Mouse (Mus musculus): Measurements from ENCODE around the gene Usp2. TPM values are rescaled to one million over a fixed set of nuclear protein-coding genes. Genes with fewer than 3 reads are reported as not detected.

Usp2 gene
- polyA plus RNA-seq, 1 experiment = not detected

- H3K27ac ChIP-seq (ENCODE audit: insufficient read depth, low read depth, low read length) = no peak overlapping the region
- H3K4me1 ChIP-seq (ENCODE audit: control insufficient read depth, insufficient read depth, low read length) = peaks cover 30% of the 10 kb centered on the region
- no peak overlapping the region for H3K4me3 ChIP-seq (ENCODE audit: insufficient read depth, low read depth, low read length)
- 43% methylated on average over 24 of the region's 24 CpGs for WGBS
- TF ChIP-seq POLR2A (IDR thresholded peaks at IDR 0.05; ENCODE audit: insufficient read depth, low read depth, low read length) = no peak
- TF ChIP-seq CTCF (IDR thresholded peaks at IDR 0.05; ENCODE audit: insufficient read depth, low read depth, low read length) = peak; percentile 77
These were observed 27.0 kb downstream of the Usp2 start for GRCm38 (mm10) chr9:44093612-44094503.

GRCm38 (mm10) chr9:44094737-44095136 lies 27.9 kb downstream of the Usp2 start:
- 96% methylated on average over 3 of the region's 3 CpGs for WGBS
- Histone ChIP-seq H3K27ac (ENCODE audit: insufficient read depth, low read depth, low read length) (no peak overlapping the region), H3K4me1 (ENCODE audit: control insufficient read depth, insufficient read depth, low read length) (peaks cover 21% of the 10 kb centered on the region), H3K4me3 (ENCODE audit: insufficient read depth, low read depth, low read length) (no peak overlapping the region)
- TF ChIP-seq CTCF (IDR thresholded peaks at IDR 0.05; ENCODE audit: insufficient read depth, low read depth, low read length) (no peak), POLR2A (IDR thresholded peaks at IDR 0.05; ENCODE audit: insufficient read depth, low read depth, low read length) (no peak)

GRCm38 (mm10) chr9:44095781-44096180 lies 29.0 kb downstream of the Usp2 start:
- H3K27ac ChIP-seq (ENCODE audit: insufficient read depth, low read depth, low read length) = peak overlapping the region; percentile 96; the same call in 1 of the 2 replicates
- H3K4me1 ChIP-seq (ENCODE audit: control insufficient read depth, insufficient read depth, low read length) = peaks cover 15% of the 10 kb centered on the region
- no peak overlapping the region for H3K4me3 ChIP-seq (ENCODE audit: insufficient read depth, low read depth, low read length)
- WGBS = 90% methylated on average over 9 of the region's 9 CpGs
- TF ChIP-seq POLR2A (IDR thresholded peaks at IDR 0.05; ENCODE audit: insufficient read depth, low read depth, low read length) (no peak), CTCF (IDR thresholded peaks at IDR 0.05; ENCODE audit: insufficient read depth, low read depth, low read length) (no peak)

DNA sequence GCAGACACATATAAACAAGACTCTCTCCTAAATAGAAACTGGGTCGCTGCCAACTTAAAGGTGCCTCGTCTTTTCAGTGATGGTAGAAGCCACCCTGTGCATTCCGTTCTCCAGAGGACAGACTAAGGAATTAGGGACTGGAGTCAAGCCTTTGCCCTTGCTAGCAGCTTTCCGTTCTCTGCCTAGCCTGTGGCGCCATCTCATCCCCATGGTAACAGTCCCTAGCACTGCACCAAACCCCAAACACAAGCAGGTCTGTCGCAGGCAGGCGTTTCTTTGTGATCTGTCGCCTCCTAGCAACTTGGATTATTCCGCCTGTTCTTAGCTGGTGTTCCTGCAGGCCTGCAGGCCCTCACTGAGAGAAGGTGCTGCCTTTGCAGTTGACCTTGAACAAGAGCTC lies 29.7 kb downstream of the Usp2 start:
- 19% methylated on average over 9 of the region's 9 CpGs for WGBS
- Histone ChIP-seq H3K4me3 (ENCODE audit: insufficient read depth, low read depth, low read length) (no peak overlapping the region), H3K27ac (ENCODE audit: insufficient read depth, low read depth, low read length) (peak overlapping the region; percentile 96), H3K4me1 (ENCODE audit: control insufficient read depth, insufficient read depth, low read length) (peaks cover 15% of the 10 kb centered on the region)
- TF ChIP-seq CTCF (IDR thresholded peaks at IDR 0.05; ENCODE audit: insufficient read depth, low read depth, low read length) = no peak
- no peak for TF ChIP-seq POLR2A (IDR thresholded peaks at IDR 0.05; ENCODE audit: insufficient read depth, low read depth, low read length)

DNA sequence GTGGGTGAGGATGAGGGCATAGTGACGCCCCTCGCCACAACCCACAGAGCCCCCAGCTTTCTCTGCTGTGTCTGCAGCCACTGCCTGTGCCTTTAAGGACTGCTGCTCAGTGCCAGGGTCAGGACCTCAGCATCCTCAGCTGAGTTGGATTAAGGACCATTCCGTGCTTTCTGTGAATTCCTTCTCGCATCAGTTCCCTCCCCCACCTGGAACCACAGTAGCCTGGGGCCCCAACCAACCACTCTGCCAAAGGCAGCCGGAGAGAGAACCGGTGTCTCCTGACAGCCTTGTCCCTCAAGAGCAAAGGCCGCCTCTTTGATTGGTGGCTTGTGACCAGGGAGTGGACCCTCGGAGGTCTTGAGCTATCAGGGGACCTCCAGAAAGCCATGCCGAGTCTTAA lies 34.7 kb downstream of the Usp2 start, which contains the start of gene Mfrp:
TSS of gene Mfrp (plus strand) at position 240 of the 400 bp plus-strand sequence.
- Histone ChIP-seq H3K4me3 (ENCODE audit: insufficient read depth, low read depth, low read length) (no peak within 1 kb of the TSS), H3K4me1 (ENCODE audit: control insufficient read depth, insufficient read depth, low read length) (peaks cover 12% of the 10 kb centered on the region), H3K27ac (ENCODE audit: insufficient read depth, low read depth, low read length) (no peak within 1 kb of the TSS)
- TF ChIP-seq CTCF (IDR thresholded peaks at IDR 0.05; ENCODE audit: insufficient read depth, low read depth, low read length) (no peak), POLR2A (IDR thresholded peaks at IDR 0.05; ENCODE audit: insufficient read depth, low read depth, low read length) (no peak)
- 82% methylated on average over 9 of the region's 9 CpGs for WGBS

DNA sequence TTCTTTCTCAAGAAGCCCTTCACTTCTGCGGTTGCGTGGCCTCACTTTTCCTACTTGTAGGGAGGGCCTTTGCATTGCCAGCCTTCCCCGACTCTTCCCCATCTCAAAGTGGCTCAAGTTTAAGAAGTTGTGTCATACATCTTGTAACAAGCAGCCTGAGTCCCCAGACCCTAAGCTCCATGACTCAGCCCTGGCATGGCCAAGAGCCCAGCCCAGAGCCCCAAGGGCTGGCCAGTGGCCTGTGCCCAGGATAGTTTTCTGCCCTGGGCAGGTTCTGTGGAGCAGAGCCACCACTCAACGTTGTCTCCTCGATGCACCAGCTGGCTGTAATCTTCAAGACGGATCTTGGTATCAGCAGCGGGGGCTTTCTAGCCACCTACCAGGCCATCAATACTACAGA lies 38.1 kb downstream of the Usp2 start:
- 88% methylated on average over 7 of the region's 7 CpGs for WGBS

GRCm38 (mm10) chr9:44105781-44106180 lies 39.0 kb downstream of the Usp2 start:
- 80% methylated on average over 10 of the region's 10 CpGs for WGBS
- Histone ChIP-seq H3K27ac (ENCODE audit: insufficient read depth, low read depth, low read length) (no peak overlapping the region), H3K4me3 (ENCODE audit: insufficient read depth, low read depth, low read length) (no peak overlapping the region), H3K4me1 (ENCODE audit: control insufficient read depth, insufficient read depth, low read length) (peaks cover 41% of the 10 kb centered on the region)
- TF ChIP-seq POLR2A (IDR thresholded peaks at IDR 0.05; ENCODE audit: insufficient read depth, low read depth, low read length) (no peak), CTCF (IDR thresholded peaks at IDR 0.05; ENCODE audit: insufficient read depth, low read depth, low read length) (no peak)

More for the DNA sequence above, 38.1 kb downstream of the Usp2 start:
- no peak overlapping the region for H3K27ac ChIP-seq (ENCODE audit: insufficient read depth, low read depth, low read length)
- H3K4me3 ChIP-seq (ENCODE audit: insufficient read depth, low read depth, low read length) = no peak overlapping the region
- TF ChIP-seq CTCF (IDR thresholded peaks at IDR 0.05; ENCODE audit: insufficient read depth, low read depth, low read length) (no peak), POLR2A (IDR thresholded peaks at IDR 0.05; ENCODE audit: insufficient read depth, low read depth, low read length) (no peak)
- peaks cover 36% of the 10 kb centered on the region for H3K4me1 ChIP-seq (ENCODE audit: control insufficient read depth, insufficient read depth, low read length)

GRCm38 (mm10) chr9:44106182-44106581 lies 39.4 kb downstream of the Usp2 start:
- H3K4me3 ChIP-seq (ENCODE audit: insufficient read depth, low read depth, low read length) = no peak overlapping the region
- H3K27ac ChIP-seq (ENCODE audit: insufficient read depth, low read depth, low read length) = no peak overlapping the region
- WGBS = 53% methylated on average over 7 of the region's 7 CpGs
- H3K4me1 ChIP-seq (ENCODE audit: control insufficient read depth, insufficient read depth, low read length) = peaks cover 41% of the 10 kb centered on the region
- TF ChIP-seq CTCF (IDR thresholded peaks at IDR 0.05; ENCODE audit: insufficient read depth, low read depth, low read length) (no peak), POLR2A (IDR thresholded peaks at IDR 0.05; ENCODE audit: insufficient read depth, low read depth, low read length) (no peak)

DNA sequence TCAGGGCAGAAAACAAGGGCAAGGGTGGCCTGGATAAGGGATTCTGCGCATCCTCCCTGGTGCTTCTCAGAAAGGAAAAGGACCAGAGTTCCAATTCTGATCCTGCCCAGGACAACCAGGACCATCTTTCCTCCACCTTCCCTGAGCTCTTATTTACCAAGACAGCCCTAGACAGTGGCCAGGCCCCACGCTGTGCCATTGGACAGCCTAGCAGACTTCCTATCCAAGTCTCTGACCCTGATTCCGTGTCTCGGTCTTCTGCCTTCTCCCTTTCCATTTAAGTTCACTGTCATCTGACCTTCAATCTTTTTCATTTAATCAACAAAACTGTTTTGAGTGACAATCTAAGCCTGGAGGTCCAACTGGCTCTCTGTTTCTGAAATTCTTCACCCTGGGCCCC lies 39.8 kb downstream of the Usp2 start:
- WGBS = 63% methylated on average over 4 of the region's 4 CpGs
- no peak for TF ChIP-seq CTCF (IDR thresholded peaks at IDR 0.05; ENCODE audit: insufficient read depth, low read depth, low read length)
- no peak for TF ChIP-seq POLR2A (IDR thresholded peaks at IDR 0.05; ENCODE audit: insufficient read depth, low read depth, low read length)
- Histone ChIP-seq H3K4me1 (ENCODE audit: control insufficient read depth, insufficient read depth, low read length) (peaks cover 41% of the 10 kb centered on the region), H3K4me3 (ENCODE audit: insufficient read depth, low read depth, low read length) (no peak overlapping the region), H3K27ac (ENCODE audit: insufficient read depth, low read depth, low read length) (0 out of 2 replicates have a peak overlapping the region, but pooled peaks have one; percentile 35)

Measured in olfactory bulb, adult 2 months (tissue).